Mouse (Mus musculus): ENCODE results near the gene Gsk3b.

DNA sequence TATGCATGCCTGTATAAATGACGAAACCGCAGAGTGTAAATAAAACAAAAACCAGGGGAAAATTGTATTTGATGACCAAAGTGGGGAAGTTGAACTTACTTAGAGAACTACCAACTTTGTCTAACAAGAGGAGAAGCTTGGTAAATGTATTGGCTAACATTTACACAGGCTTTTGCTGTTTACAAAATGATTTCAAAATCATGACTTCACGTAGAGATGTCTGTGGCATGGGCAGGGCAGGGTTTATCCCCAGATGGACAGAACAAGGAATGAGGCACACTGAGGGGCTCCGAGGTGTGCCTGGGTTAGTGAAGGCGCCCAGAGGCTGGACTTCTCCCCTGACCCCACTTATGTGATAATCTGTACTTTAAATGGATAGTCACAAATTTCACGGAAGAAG is 198.6 kb downstream of the Gsk3b start:
- TF ChIP-seq CTCF (IDR thresholded peaks at IDR 0.05; ENCODE audit: extremely low read depth, insufficient read depth, insufficient read length, insufficient replicate concordance) (no peak), POLR2A (IDR thresholded peaks at IDR 0.05; ENCODE audit: low read depth, low read length) (no peak)

Data from spleen, adult 2 months (tissue).